8 mouse cellular contexts compared by ENCODE assay signal in the genomic region with DNA sequence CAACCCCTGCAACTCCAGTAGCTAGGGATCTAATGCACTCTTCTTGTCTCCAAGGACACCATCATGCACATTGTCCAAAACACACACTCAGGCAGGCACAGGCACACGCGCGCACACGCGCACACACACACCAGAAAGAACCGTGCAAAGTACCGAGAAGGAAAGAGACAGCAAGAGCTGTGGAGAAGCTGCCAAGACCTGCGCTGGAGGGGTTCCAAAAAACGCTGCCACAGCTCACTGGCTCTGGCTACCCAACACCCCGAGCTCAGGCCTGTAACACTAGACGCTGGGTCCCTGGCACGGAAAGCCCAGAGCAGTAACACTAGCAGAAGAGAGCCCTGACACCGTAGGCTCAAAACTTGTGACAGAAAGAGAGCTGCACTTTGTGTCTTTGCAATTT. TPM values are rescaled to one million over a fixed set of nuclear protein-coding genes. Genes with fewer than 3 reads are reported as not detected.
DNase-seq lines count a peak whose midpoint lies in the region; ATAC-seq and TF ChIP-seq lines count a peak whose summit lies in the region.

No protein-coding gene starts in this region.

- H3K9me3 ChIP-seq in heart, embryonic 10.5 days: no peaks in the 10 kb centered on the region
- 0 out of 2 replicates have a peak, but pooled peaks cover 3% of the 10 kb centered on the region for H3K9me3 ChIP-seq in kidney, embryonic 14.5 days (ENCODE audit: control insufficient read depth, low read length)
- peaks cover 3% of the 10 kb centered on the region for H3K9me3 ChIP-seq in forebrain, embryonic 16.5 days (ENCODE audit: control insufficient read depth, low read length)

- H3K79me2 ChIP-seq in myocyte (ENCODE audit: control insufficient read depth, insufficient read depth): peaks cover 17% of the 10 kb centered on the region

- H3K9ac ChIP-seq in kidney, embryonic 14.5 days (ENCODE audit: low read depth, low read length): no peak overlapping the region
- H3K9ac ChIP-seq in forebrain, embryonic 16.5 days (replicated peaks; ENCODE audit: low read depth, low read length): no peak overlapping the region

- H3K27ac ChIP-seq in heart, embryonic 10.5 days: no peak overlapping the region
- no peak overlapping the region for H3K27ac ChIP-seq in kidney, embryonic 14.5 days (ENCODE audit: low read depth, low read length)
- H3K27ac ChIP-seq in forebrain, embryonic 16.5 days (ENCODE audit: low read length): no peak overlapping the region

- ATAC-seq in kidney, embryonic 14.5 days (ENCODE audit: low FRiP score, low TSS enrichment): peak; percentile 72; the same call in 1 of the 2 replicates
- no peak for ATAC-seq in forebrain, embryonic 16.5 days

- no peaks in the 10 kb centered on the region for H3K27me3 ChIP-seq in heart, embryonic 10.5 days (ENCODE audit: insufficient read depth, poor library complexity, severe bottlenecking)
- no peaks in the 10 kb centered on the region for H3K27me3 ChIP-seq in kidney, embryonic 14.5 days (ENCODE audit: control insufficient read depth, insufficient read depth, low read length)
- no peaks in the 10 kb centered on the region for H3K27me3 ChIP-seq in myocyte (ENCODE audit: control insufficient read depth, insufficient read depth, insufficient read length)
- no peaks in the 10 kb centered on the region for H3K27me3 ChIP-seq in forebrain, embryonic 16.5 days (replicated peaks; ENCODE audit: control insufficient read depth, insufficient read depth, low read length)

- 91% methylated on average over 13 of the region's 13 CpGs for WGBS in heart, embryonic 10.5 days
- 67% methylated on average over 13 of the region's 13 CpGs for WGBS in kidney, embryonic 14.5 days
- 69% methylated on average over 13 of the region's 13 CpGs for WGBS in forebrain, embryonic 16.5 days

- no peak overlapping the region for H3K4me2 ChIP-seq in kidney, embryonic 14.5 days (replicated peaks; ENCODE audit: low read depth, low read length)
- H3K4me2 ChIP-seq in myocyte (ENCODE audit: low read depth): peak overlapping the region; percentile 68
- H3K4me2 ChIP-seq in forebrain, embryonic 16.5 days (ENCODE audit: low read length): no peak overlapping the region

- peaks cover 85% of the 10 kb centered on the region for H3K36me3 ChIP-seq in heart, embryonic 10.5 days
- peaks cover 67% of the 10 kb centered on the region for H3K36me3 ChIP-seq in kidney, embryonic 14.5 days (ENCODE audit: control insufficient read depth, insufficient read depth, low read length)
- peaks cover 26% of the 10 kb centered on the region for H3K36me3 ChIP-seq in myocyte (ENCODE audit: control insufficient read depth, insufficient read depth)
- H3K36me3 ChIP-seq in forebrain, embryonic 16.5 days (ENCODE audit: control insufficient read depth, insufficient read depth): peaks cover 23% of the 10 kb centered on the region

- DNase-seq in heart, adult 11 months: peak; percentile 97
- no peak for DNase-seq in heart, embryonic 10.5 days (ENCODE audit: low spot score)
- DNase-seq in adrenal gland, postnatal 10 days: peak; percentile 87
- DNase-seq in gastrocnemius, adult 18-20 months (ENCODE audit: low spot score): peak; percentile 91
- DNase-seq in embryo, embryonic 10.5 days (ENCODE audit: low spot score): no peak

- H3K4me3 ChIP-seq in heart, embryonic 10.5 days: no peak overlapping the region
- H3K4me3 ChIP-seq in kidney, embryonic 14.5 days (ENCODE audit: low read length): no peak overlapping the region
- H3K4me3 ChIP-seq in myocyte: no peak overlapping the region
- H3K4me3 ChIP-seq in forebrain, embryonic 16.5 days (replicated peaks; ENCODE audit: low read length): no peak overlapping the region

- no peak overlapping the region for H3ac ChIP-seq in myocyte (ENCODE audit: control insufficient read depth, insufficient read length)

- H3K4me1 ChIP-seq in heart, embryonic 10.5 days: peaks cover 11% of the 10 kb centered on the region
- H3K4me1 ChIP-seq in kidney, embryonic 14.5 days (ENCODE audit: control insufficient read depth, insufficient read depth, low read length): no peaks in the 10 kb centered on the region
- no peaks in the 10 kb centered on the region for H3K4me1 ChIP-seq in forebrain, embryonic 16.5 days (replicated peaks; ENCODE audit: control insufficient read depth, insufficient read depth, low read length)

- no peak for TF ChIP-seq POLR2A in myocyte (IDR thresholded peaks at IDR 0.05; ENCODE audit: insufficient read length, low read depth)

TF ChIP-seq in myocyte, 11 proteins besides CTCF, POLR2A, EP300 and RAD21:
- no peak for TF ChIP-seq REST (IDR thresholded peaks at IDR 0.05; ENCODE audit: insufficient read depth, insufficient read length)
- TF ChIP-seq POLR2AphosphoS2 (IDR thresholded peaks at IDR 0.05; ENCODE audit: insufficient read length, low read depth): no peak
- TF ChIP-seq TCF12 (IDR thresholded peaks at IDR 0.05; ENCODE audit: insufficient read depth, poor library complexity, severe bottlenecking): no peak
- no peak for TF ChIP-seq USF1 (IDR thresholded peaks at IDR 0.05; ENCODE audit: low read depth)
- TF ChIP-seq MYOG (IDR thresholded peaks at IDR 0.05; ENCODE audit: control insufficient read depth in 1 of 3, insufficient read depth in 1 of 3, insufficient read length in 2 of 3, low read depth in 2 of 3): no peak
- TF ChIP-seq MAX (IDR thresholded peaks at IDR 0.05; ENCODE audit: low read depth): no peak
- TF ChIP-seq CEBPB (IDR thresholded peaks at IDR 0.05; ENCODE audit: insufficient read depth, poor library complexity, severe bottlenecking): no peak
- TF ChIP-seq E2F4 (IDR thresholded peaks at IDR 0.05; ENCODE audit: insufficient read depth): no peak
TF ChIP-seq in myocyte: peak in this region for 0.

RNA-seq across cellular contexts. Expression of gene Aasdh, which starts 18.1 kb away (rescaled TPM):
- polyA plus RNA-seq in heart, embryonic 10.5 days (2016; fragmentation: Nextera tagmentation; extraction: Ambion mirVana): 14.8 and 21.3 TPM in 2 replicates
- total RNA-seq in adrenal gland, postnatal 10 days (2021): 10 to 100 TPM; 17.4 to 25.7 TPM
- total RNA-seq in gastrocnemius, adult 18-20 months (2021): 10 to 100 TPM; 10.6 to 12.1 TPM
- polyA plus RNA-seq in kidney, embryonic 14.5 days (2014; fragmentation: Nextera tagmentation; extraction: Ambion mirVana): 13.2 and 20.8 TPM in 2 replicates
- polyA plus RNA-seq in myocyte (2012; fragmentation: generic; extraction: Trizol): 6.1 TPM
- polyA plus RNA-seq in forebrain, embryonic 16.5 days (2015; fragmentation: Nextera tagmentation; extraction: Ambion mirVana): 25.7 and 28.1 TPM in 2 replicates

RNA-seq across cellular contexts. Expression of gene Paics, which starts 27.7 kb away (rescaled TPM):
- polyA plus RNA-seq in heart, embryonic 10.5 days (2016; fragmentation: Nextera tagmentation; extraction: Ambion mirVana): 309 and 341 TPM in 2 replicates
- total RNA-seq in adrenal gland, postnatal 10 days (2021): 100 to 1,000 TPM; 193 to 202 TPM
- 100 to 1,000 TPM; 135 to 144 TPM for total RNA-seq in gastrocnemius, adult 18-20 months (2021)
- polyA plus RNA-seq in kidney, embryonic 14.5 days (2014; fragmentation: Nextera tagmentation; extraction: Ambion mirVana): 343 and 349 TPM in 2 replicates
- polyA plus RNA-seq in myocyte (2012; fragmentation: generic; extraction: Trizol): 69.9 TPM
- 213 and 233 TPM in 2 replicates for polyA plus RNA-seq in forebrain, embryonic 16.5 days (2015; fragmentation: Nextera tagmentation; extraction: Ambion mirVana)

RNA-seq across cellular contexts. Expression of gene Ppat, which starts 27.9 kb away (rescaled TPM):
- 47.4 and 54.9 TPM in 2 replicates for polyA plus RNA-seq in heart, embryonic 10.5 days (2016; fragmentation: Nextera tagmentation; extraction: Ambion mirVana)
- total RNA-seq in adrenal gland, postnatal 10 days (2021): 10 to 100 TPM; 22.4 to 27.0 TPM
- total RNA-seq in gastrocnemius, adult 18-20 months (2021): 10 to 100 TPM; 21.5 to 23.7 TPM
- polyA plus RNA-seq in kidney, embryonic 14.5 days (2014; fragmentation: Nextera tagmentation; extraction: Ambion mirVana): 34.9 and 51.7 TPM in 2 replicates
- 6.9 TPM for polyA plus RNA-seq in myocyte (2012; fragmentation: generic; extraction: Trizol)
- 15.5 and 17.1 TPM in 2 replicates for polyA plus RNA-seq in forebrain, embryonic 16.5 days (2015; fragmentation: Nextera tagmentation; extraction: Ambion mirVana)

RNA-seq across cellular contexts. Expression of gene Srp72, which starts 51.1 kb away (rescaled TPM):
- 53.2 and 69.3 TPM in 2 replicates for polyA plus RNA-seq in heart, embryonic 10.5 days (2016; fragmentation: Nextera tagmentation; extraction: Ambion mirVana)
- total RNA-seq in adrenal gland, postnatal 10 days (2021): 100 to 1,000 TPM; 128 to 131 TPM
- total RNA-seq in gastrocnemius, adult 18-20 months (2021): 10 to 100 TPM; 42.6 to 50.3 TPM
- 77.6 and 103 TPM in 2 replicates for polyA plus RNA-seq in kidney, embryonic 14.5 days (2014; fragmentation: Nextera tagmentation; extraction: Ambion mirVana)
- polyA plus RNA-seq in myocyte (2012; fragmentation: generic; extraction: Trizol): 54.2 TPM
- polyA plus RNA-seq in forebrain, embryonic 16.5 days (2015; fragmentation: Nextera tagmentation; extraction: Ambion mirVana): 87.7 and 90.1 TPM in 2 replicates

Comparison
In these comparisons a context has a peak if more than half of its experiments do, and no peak if none do; other contexts are left out.
1. DNase-seq: peak in heart, adult 11 months (single experiment), adrenal gland, postnatal 10 days (single experiment) and gastrocnemius, adult 18-20 months (single experiment); none in heart, embryonic 10.5 days (single experiment) and embryo, embryonic 10.5 days (single experiment).